ENCODE assay signal across 9 mouse cellular contexts in the genomic region with DNA sequence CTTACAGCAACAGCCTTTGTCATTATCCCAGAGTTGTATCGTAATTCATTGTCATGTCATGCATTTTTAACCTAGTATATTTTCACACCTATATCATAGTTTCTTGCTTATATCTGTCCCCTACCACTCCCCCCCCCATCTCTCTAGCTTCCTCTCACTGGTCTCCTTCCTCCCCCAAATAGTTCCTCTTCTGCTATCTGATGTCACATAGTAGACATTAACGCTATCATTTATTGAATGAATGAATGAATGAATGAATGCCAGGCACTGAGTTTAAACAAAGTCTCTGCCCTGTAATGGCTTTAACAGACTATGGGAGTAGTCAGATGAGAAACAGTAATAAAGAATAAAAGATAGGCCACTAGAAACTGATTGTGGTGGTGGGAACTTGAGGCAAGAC. TPM values are rescaled to one million over a fixed set of nuclear protein-coding genes. Genes with fewer than 3 reads are reported as not detected.
DNase-seq lines count a peak whose midpoint lies in the region; ATAC-seq and TF ChIP-seq lines count a peak whose summit lies in the region.
"Had no signal": no experiment of that assay in that cellular context is flagged by ENCODE, and none has a peak within 500 bp of the region (broad histone marks: within the 10 kb centered on the region; RNA-seq: fewer than 3 reads in every experiment).

No protein-coding gene starts in this region.

- H3K36me3 ChIP-seq in heart, embryonic 16.5 days (ENCODE audit: control insufficient read depth, insufficient read depth): no peaks in the 10 kb centered on the region
- H3K36me3 ChIP-seq in hindbrain, postnatal 0 days (ENCODE audit: insufficient read depth, low read length): no peaks in the 10 kb centered on the region
- no peaks in the 10 kb centered on the region for H3K36me3 ChIP-seq in midbrain, embryonic 13.5 days

- H3K9me3 ChIP-seq in heart, embryonic 16.5 days (replicated peaks; ENCODE audit: control insufficient read depth, low read length): no peaks in the 10 kb centered on the region
- H3K9me3 ChIP-seq in hindbrain, postnatal 0 days (ENCODE audit: low read length): no peaks in the 10 kb centered on the region
- no peaks in the 10 kb centered on the region for H3K9me3 ChIP-seq in midbrain, embryonic 13.5 days

- peak overlapping the region; percentile 61 for H3K9ac ChIP-seq in heart, embryonic 16.5 days (ENCODE audit: low read length)
- H3K9ac ChIP-seq in hindbrain, postnatal 0 days (replicated peaks; ENCODE audit: low read length): peak overlapping the region; percentile 80; the same call in 1 of the 2 replicates
- H3K9ac ChIP-seq in midbrain, embryonic 13.5 days (replicated peaks): peak overlapping the region; percentile 77

- H3K27me3 ChIP-seq in heart, embryonic 16.5 days (ENCODE audit: control insufficient read depth, insufficient read depth, low read length): no peaks in the 10 kb centered on the region
- H3K27me3 ChIP-seq in hindbrain, postnatal 0 days (ENCODE audit: insufficient read depth, low read length): no peaks in the 10 kb centered on the region
- no peaks in the 10 kb centered on the region for H3K27me3 ChIP-seq in midbrain, embryonic 13.5 days

- TF ChIP-seq CTCF in hindbrain, postnatal 0 days (IDR thresholded peaks at IDR 0.05; ENCODE audit: low read depth): no peak

- WGBS in heart, embryonic 16.5 days: 65% methylated on average over 2 of the region's 2 CpGs
- 76% methylated on average over 2 of the region's 2 CpGs for WGBS in hindbrain, postnatal 0 days
- 89% methylated on average over 2 of the region's 2 CpGs for WGBS in midbrain, embryonic 13.5 days

- DNase-seq in heart, postnatal 25 days (ENCODE audit: low spot score): no peak
- DNase-seq in hindbrain, postnatal 0 days (ENCODE audit: low spot score): no peak
- DNase-seq in frontal cortex, adult 2 months (ENCODE audit: extremely low spot score in 1 of 2, low spot score in 1 of 2): no peak
- no peak for DNase-seq in left cerebral cortex, postnatal 10 days (ENCODE audit: extremely low spot score in 1 of 2, low spot score in 2 of 2)
- DNase-seq: thymus, postnatal 14 days had no signal

- intact Hi-C loops in heart, postnatal 25 days (cut with DNase I): no loop called here
- intact Hi-C loops in left cerebral cortex, postnatal 10 days (cut with DNase I): no loop called here

- ATAC-seq in heart, embryonic 16.5 days (replicated peaks; ENCODE audit: extremely low read depth, insufficient read depth, low FRiP score): no peak
- peak; percentile 26 for ATAC-seq in common myeloid progenitor, adult 5-6 weeks (replicated peaks; ENCODE audit: low read depth, poor library complexity, severe bottlenecking)
- no peak for ATAC-seq in hindbrain, postnatal 0 days
- ATAC-seq in midbrain, embryonic 13.5 days: no peak
- ATAC-seq in CD4-positive, CD25-positive, alpha-beta regulatory T cell, adult 4 months: no peak

- peaks cover 17% of the 10 kb centered on the region for H3K4me1 ChIP-seq in heart, embryonic 16.5 days (ENCODE audit: control insufficient read depth, insufficient read depth, low read length)
- peaks cover 18% of the 10 kb centered on the region for H3K4me1 ChIP-seq in hindbrain, postnatal 0 days (ENCODE audit: insufficient read depth, low read length)
- peaks cover 39% of the 10 kb centered on the region for H3K4me1 ChIP-seq in midbrain, embryonic 13.5 days (replicated peaks)

- H3K4me2 ChIP-seq in heart, embryonic 16.5 days (ENCODE audit: low read depth, low read length): peak overlapping the region; percentile 65
- peak overlapping the region; percentile 73 for H3K4me2 ChIP-seq in hindbrain, postnatal 0 days (ENCODE audit: low read depth, low read length)
- H3K4me2 ChIP-seq in midbrain, embryonic 13.5 days (replicated peaks): peak overlapping the region; percentile 67

- peak overlapping the region; percentile 86 for H3K4me3 ChIP-seq in heart, embryonic 16.5 days (ENCODE audit: low read length)
- H3K4me3 ChIP-seq in hindbrain, postnatal 0 days (ENCODE audit: low read length): peak overlapping the region; percentile 77
- H3K4me3 ChIP-seq in midbrain, embryonic 13.5 days (replicated peaks): peak overlapping the region; percentile 53

- no peak overlapping the region for H3K27ac ChIP-seq in heart, embryonic 16.5 days (ENCODE audit: low read length)
- H3K27ac ChIP-seq in hindbrain, postnatal 0 days: no peak overlapping the region
- H3K27ac ChIP-seq in midbrain, embryonic 13.5 days: no peak overlapping the region

RNA-seq across cellular contexts. Expression of a gene that starts 0.7 kb away (rescaled TPM):
- 6.0 and 7.5 TPM in 2 replicates for polyA plus RNA-seq in heart, embryonic 16.5 days (2015; fragmentation: Nextera tagmentation; extraction: Ambion mirVana)
- total RNA-seq in heart, postnatal 25 days (2021): 1 to 10 TPM; 3.8 to 5.1 TPM
- total RNA-seq in common myeloid progenitor, adult 5-6 weeks (2017): 15.5 and 48.8 TPM in 2 replicates
- 5.5 and 6.8 TPM in 2 replicates for total RNA-seq in hindbrain, postnatal 0 days (2014; rRNA removed)
- 12.1 and 12.7 TPM in 2 replicates for polyA plus RNA-seq in hindbrain, postnatal 0 days (2015; fragmentation: Nextera tagmentation; extraction: Ambion mirVana)
- 14.0 TPM in 2 replicates for polyA plus RNA-seq in midbrain, embryonic 13.5 days (2015; fragmentation: Nextera tagmentation; extraction: Ambion mirVana)
- 7.2 and 8.9 TPM in 2 replicates for polyA plus RNA-seq in frontal cortex, adult 2 months (2012; rRNA removed)
- total RNA-seq in left cerebral cortex, postnatal 10 days (2021): 10 to 100 TPM; 24.4 to 30.4 TPM
- 1 to 10 TPM; 2.6 to 2.7 TPM for polyA plus RNA-seq in CD4-positive, CD25-positive, alpha-beta regulatory T cell, adult 4 months (2017; shearing (Covaris generic))

RNA-seq across cellular contexts. Expression of a gene that starts 1.0 kb away (rescaled TPM):
- 69.3 and 72.1 TPM in 2 replicates for polyA plus RNA-seq in heart, embryonic 16.5 days (2015; fragmentation: Nextera tagmentation; extraction: Ambion mirVana)
- total RNA-seq in heart, postnatal 25 days (2021): 10 to 100 TPM; 65.9 to 67.1 TPM
- 36.0 and 40.3 TPM in 2 replicates for total RNA-seq in common myeloid progenitor, adult 5-6 weeks (2017)
- total RNA-seq in hindbrain, postnatal 0 days (2014; rRNA removed): 80.7 and 83.2 TPM in 2 replicates
- 106 and 122 TPM in 2 replicates for polyA plus RNA-seq in hindbrain, postnatal 0 days (2015; fragmentation: Nextera tagmentation; extraction: Ambion mirVana)
- polyA plus RNA-seq in midbrain, embryonic 13.5 days (2015; fragmentation: Nextera tagmentation; extraction: Ambion mirVana): 128 and 131 TPM in 2 replicates
- polyA plus RNA-seq in frontal cortex, adult 2 months (2012; rRNA removed): 104 and 112 TPM in 2 replicates
- total RNA-seq in left cerebral cortex, postnatal 10 days (2021): 100 to 1,000 TPM; 122 to 128 TPM
- 100 to 1,000 TPM in 1 of 2 experiments, 10 to 100 TPM in 1; 86.2 to 118 TPM for polyA plus RNA-seq in CD4-positive, CD25-positive, alpha-beta regulatory T cell, adult 4 months (2017; shearing (Covaris generic))
